Mouse (Mus musculus) neural tube, embryonic 14.5 days (tissue): Measurements from ENCODE around the gene Cela3b. TPM values are rescaled to one million over a fixed set of nuclear protein-coding genes. Genes with fewer than 3 reads are reported as not detected.

Experiments used
- ATAC-seq: fragments of 200-750 bp; cut with Nextera tagmentation; 2 replicates; pipeline ENCODE4 v1.8.0; 2017; ENCODE audit warnings: low read depth, mild to moderate bottlenecking, moderate TSS enrichment, moderate library complexity
- H3K27ac ChIP-seq: fragments of 300-500 bp; sonication (generic); 2 replicates; pipeline ENCODE4 v1.5.1; 2014; ENCODE audit warnings: low read depth, mild to moderate bottlenecking, control low read depth, low read length, moderate library complexity, mixed read lengths
- H3K27me3 ChIP-seq: fragments of 300-500 bp; sonication (generic); 2 replicates; pipeline ENCODE4 v1.6.1; 2014; ENCODE audit warnings: low read length; ENCODE audit not compliant: control insufficient read depth, insufficient read depth
- H3K36me3 ChIP-seq: fragments of 300-500 bp; sonication (generic); 2 replicates; pipeline ENCODE4 v1.6.1; 2014; ENCODE audit warnings: low read length, mixed read lengths; ENCODE audit not compliant: control insufficient read depth, insufficient read depth
- H3K4me1 ChIP-seq: fragments of 300-500 bp; sonication (generic); 2 replicates; pipeline ENCODE4 v1.6.1; 2014; ENCODE audit warnings: low read length; ENCODE audit not compliant: control insufficient read depth, insufficient read depth
- H3K4me2 ChIP-seq: fragments of 300-500 bp; sonication (generic); 2 replicates; pipeline ENCODE4 v1.6.1; 2014; ENCODE audit warnings: mild to moderate bottlenecking, low read depth, low read length, control low read depth
- H3K4me3 ChIP-seq: fragments of 300-500 bp; sonication (generic); 2 replicates; pipeline ENCODE4 v1.5.1; 2014; ENCODE audit warnings: low read depth, low read length, control low read depth, mixed read lengths
- H3K9ac ChIP-seq: fragments of 300-500 bp; sonication (generic); replicated peaks from 2 replicates; pipeline ENCODE4 v1.6.1; 2014; ENCODE audit warnings: low read depth, mild to moderate bottlenecking, control low read depth, low read length, mixed read lengths
- H3K9me3 ChIP-seq: fragments of 300-500 bp; sonication (generic); 2 replicates; pipeline ENCODE4 v1.6.1; 2016; ENCODE audit warnings: low read length; ENCODE audit not compliant: control insufficient read depth
- WGBS: fragments of 180-500 bp; shearing (Covaris S2); extraction: QIAGEN DNeasy Blood & Tissue Kit; methylation state at CpG from one replicate; pipeline ENCODE4 v1.1.7; 2014; 5-methylcytosine and 5-hydroxymethylcytosine counted together
- polyA plus RNA-seq: library from polyadenylated mRNA; unstranded; fragments of >200 nt; fragmentation: Nextera tagmentation; extraction: Ambion mirVana; gene quantifications from 2 replicates; pipeline ENCODE4 v1.2.1, GENCODE M21; 2014

Cela3b gene
- polyA plus RNA-seq = not detected in 2 replicates

DNA sequence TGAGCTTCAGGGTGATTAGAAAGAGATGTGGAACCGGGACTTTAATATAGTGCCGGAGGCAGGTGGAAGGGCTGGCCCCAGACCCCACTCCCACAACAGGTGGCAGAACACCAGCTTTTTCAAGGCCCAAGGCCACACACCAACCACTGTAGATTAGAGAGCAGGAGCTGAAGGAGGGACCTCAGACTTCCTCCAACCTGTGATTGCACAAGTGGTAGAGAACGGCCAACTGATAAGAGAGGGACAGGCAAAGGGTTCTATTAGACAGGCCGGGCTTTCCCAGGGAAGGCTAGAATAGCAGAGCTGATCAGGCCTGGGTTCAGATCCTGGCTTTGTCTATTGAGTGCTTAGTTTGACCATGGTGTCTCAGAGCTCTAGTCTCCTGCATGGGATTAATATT lies at the start of gene Cela3b:
Cela3b (minus strand) TSS at position 39 of the 400 bp plus-strand sequence.
- Histone ChIP-seq H3K36me3 (no peaks in the 10 kb centered on the region), H3K9ac (no peak within 1 kb of the TSS), H3K4me1 (no peaks in the 10 kb centered on the region), H3K27me3 (no peaks in the 10 kb centered on the region), H3K4me2 (no peak within 1 kb of the TSS), H3K27ac (no peak within 1 kb of the TSS), H3K9me3 (no peaks in the 10 kb centered on the region), H3K4me3 (no peak within 1 kb of the TSS)
- 98% methylated on average over 4 of the region's 4 CpGs for WGBS
- ATAC-seq = no peak

DNA sequence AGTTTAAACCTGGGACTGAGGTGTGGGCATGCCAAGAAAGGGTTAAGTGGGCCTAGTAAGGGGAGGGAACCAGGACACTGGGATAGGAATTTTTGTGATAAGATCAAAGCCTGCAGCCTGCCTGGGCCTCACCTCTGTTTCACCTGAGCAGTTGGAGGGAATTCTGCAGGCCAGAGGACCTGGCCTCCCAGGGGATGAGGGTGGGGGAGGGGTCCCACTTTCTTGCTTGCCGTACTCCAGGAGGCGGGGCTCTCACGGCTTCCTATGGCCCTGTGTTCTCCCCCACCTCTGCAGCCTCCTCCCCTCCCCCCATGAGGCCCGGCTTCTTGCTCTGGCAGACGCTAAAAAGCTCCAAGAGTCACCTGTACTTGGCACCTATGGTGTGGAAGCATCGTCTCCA lies 49.4 kb upstream of the Cela3b start:
- Histone ChIP-seq H3K27ac (no peak overlapping the region), H3K9ac (no peak overlapping the region), H3K4me2 (no peak overlapping the region), H3K27me3 (no peaks in the 10 kb centered on the region), H3K9me3 (no peaks in the 10 kb centered on the region), H3K4me3 (no peak overlapping the region), H3K36me3 (no peaks in the 10 kb centered on the region), H3K4me1 (peaks cover 12% of the 10 kb centered on the region)
- ATAC-seq = no peak
- 12% methylated on average over 5 of the region's 6 CpGs for WGBS

DNA sequence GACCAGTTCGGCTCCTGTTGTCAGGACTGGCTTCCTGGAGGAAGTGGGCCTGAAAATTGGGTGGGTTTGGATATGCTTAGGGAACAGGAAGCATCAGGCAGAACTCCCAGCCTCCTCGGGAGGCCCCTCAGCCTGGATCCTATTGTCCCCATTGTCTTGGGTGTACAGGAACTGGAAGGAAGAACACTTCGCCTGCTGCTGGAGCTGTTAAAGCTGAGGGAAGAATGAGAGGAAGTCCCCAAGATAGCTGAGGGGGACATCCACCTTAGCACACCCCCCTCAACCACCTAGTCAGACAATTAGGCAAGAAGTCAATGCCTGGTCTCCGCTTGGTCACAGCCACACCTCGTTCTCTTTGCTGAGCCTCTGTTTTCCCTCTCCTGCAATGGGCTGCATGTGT lies 48.0 kb upstream of the Cela3b start:
- no peaks in the 10 kb centered on the region for H3K36me3 ChIP-seq
- H3K4me3 ChIP-seq = no peak overlapping the region
- ATAC-seq = no peak
- H3K4me2 ChIP-seq = no peak overlapping the region
- H3K27me3 ChIP-seq = no peaks in the 10 kb centered on the region
- peaks cover 9% of the 10 kb centered on the region for H3K4me1 ChIP-seq
- H3K27ac ChIP-seq = no peak overlapping the region
- WGBS = 53% methylated on average over 5 of the region's 5 CpGs
- H3K9me3 ChIP-seq = no peaks in the 10 kb centered on the region
- H3K9ac ChIP-seq = no peak overlapping the region

DNA sequence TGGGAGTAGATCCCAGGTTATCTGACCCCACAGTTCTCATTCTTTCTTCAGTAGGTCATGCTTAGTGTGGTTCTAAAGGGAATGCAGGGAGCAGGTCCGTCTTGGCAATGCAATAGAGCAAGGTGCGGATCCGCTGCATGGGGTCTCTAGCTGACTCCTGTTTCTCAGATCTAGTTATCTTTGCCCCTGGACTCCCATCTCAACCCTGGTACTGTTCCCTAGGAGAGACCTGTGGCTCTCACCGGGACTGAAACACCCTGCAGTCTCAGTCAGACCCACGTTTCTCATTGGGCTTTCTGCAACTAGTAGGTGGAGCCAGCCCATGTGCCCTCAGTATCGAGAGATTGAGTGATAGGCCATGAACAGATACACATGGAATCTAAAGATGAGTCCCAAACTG lies 47.3 kb upstream of the Cela3b start:
- no peaks in the 10 kb centered on the region for H3K9me3 ChIP-seq
- H3K27me3 ChIP-seq = no peaks in the 10 kb centered on the region
- H3K4me2 ChIP-seq = no peak overlapping the region
- no peak overlapping the region for H3K9ac ChIP-seq
- no peak for ATAC-seq
- H3K4me3 ChIP-seq = no peak overlapping the region
- no peaks in the 10 kb centered on the region for H3K36me3 ChIP-seq
- H3K4me1 ChIP-seq = peaks cover 9% of the 10 kb centered on the region
- no peak overlapping the region for H3K27ac ChIP-seq
- WGBS = 63% methylated on average over 6 of the region's 6 CpGs

DNA sequence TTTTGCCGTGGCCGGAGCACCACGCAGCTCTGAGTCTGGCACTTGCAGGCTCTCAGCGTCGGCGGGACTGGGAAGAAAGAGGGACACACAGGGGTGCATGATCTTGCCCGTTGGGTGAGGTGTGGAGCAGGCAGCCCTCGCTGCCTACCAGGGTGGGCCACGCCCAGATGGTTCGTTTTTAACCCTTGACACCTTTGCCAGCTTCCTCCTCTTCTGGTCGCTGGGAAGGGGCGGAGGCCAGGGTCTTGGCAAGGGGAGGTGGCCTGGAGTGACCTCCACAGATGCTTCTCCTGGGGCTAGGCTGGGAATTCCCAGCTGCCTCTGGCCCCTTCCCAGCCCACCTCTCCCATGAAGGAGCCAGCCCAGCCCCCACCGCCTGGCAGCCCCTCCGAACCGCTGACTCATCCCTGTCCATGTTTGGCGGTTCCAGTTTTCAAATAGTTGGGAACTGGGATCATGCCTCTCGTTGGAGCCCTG lies 46.5 kb upstream of the Cela3b start:
- H3K36me3 ChIP-seq = no peaks in the 10 kb centered on the region
- peaks cover 9% of the 10 kb centered on the region for H3K4me1 ChIP-seq
- peak overlapping the region; percentile 15; the same call in 1 of the 2 replicates for H3K4me2 ChIP-seq
- 16% methylated on average over 17 of the region's 17 CpGs for WGBS
- no peak for ATAC-seq
- no peak overlapping the region for H3K9ac ChIP-seq
- no peaks in the 10 kb centered on the region for H3K9me3 ChIP-seq
- H3K4me3 ChIP-seq = no peak overlapping the region
- no peaks in the 10 kb centered on the region for H3K27me3 ChIP-seq
- H3K27ac ChIP-seq = no peak overlapping the region; the same call in 1 of the 2 replicates

DNA sequence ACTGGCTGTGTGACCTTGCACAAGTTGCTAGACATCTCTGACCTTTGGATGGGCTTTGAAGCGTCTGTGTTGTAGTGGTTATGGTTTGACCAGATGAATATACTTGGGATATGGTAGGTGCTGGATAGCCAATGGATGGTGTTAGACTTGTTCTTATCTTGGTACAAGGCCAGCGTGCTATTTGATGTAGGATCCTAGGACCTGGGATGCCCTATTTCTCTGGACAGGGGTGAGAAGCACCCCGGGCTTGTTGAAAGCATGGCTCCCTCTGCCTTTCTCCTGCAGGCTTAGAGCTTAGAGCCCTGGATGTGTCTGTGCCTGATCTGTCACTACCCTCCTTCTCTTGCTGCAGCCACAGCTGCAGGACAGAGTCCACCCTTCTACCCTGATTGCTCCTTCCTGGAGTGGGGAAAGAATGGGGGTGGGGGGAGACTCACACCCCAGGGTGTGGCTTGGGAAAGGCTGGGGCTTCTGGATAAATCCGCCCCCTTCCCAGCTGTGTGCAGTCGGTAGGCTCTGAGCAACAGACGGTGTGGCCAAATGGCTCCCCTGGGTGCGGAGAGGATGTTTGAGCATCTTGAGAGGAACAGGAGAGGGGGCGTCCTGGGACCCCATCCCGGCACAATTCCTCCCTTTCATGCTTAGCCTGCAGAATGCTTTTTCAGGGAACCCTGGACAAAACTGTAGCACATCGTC lies 45.9 kb upstream of the Cela3b start:
- no peaks in the 10 kb centered on the region for H3K9me3 ChIP-seq
- H3K27ac ChIP-seq = no peak overlapping the region; the same call in 1 of the 2 replicates
- H3K4me3 ChIP-seq = no peak overlapping the region
- no peaks in the 10 kb centered on the region for H3K27me3 ChIP-seq
- peaks cover 9% of the 10 kb centered on the region for H3K4me1 ChIP-seq
- ATAC-seq = peak; percentile 46; the same call in 1 of the 2 replicates
- H3K36me3 ChIP-seq = no peaks in the 10 kb centered on the region
- no peak overlapping the region for H3K9ac ChIP-seq
- 30% methylated on average over 10 of the region's 10 CpGs for WGBS
- H3K4me2 ChIP-seq = peak overlapping the region; percentile 15; the same call in 1 of the 2 replicates

DNA sequence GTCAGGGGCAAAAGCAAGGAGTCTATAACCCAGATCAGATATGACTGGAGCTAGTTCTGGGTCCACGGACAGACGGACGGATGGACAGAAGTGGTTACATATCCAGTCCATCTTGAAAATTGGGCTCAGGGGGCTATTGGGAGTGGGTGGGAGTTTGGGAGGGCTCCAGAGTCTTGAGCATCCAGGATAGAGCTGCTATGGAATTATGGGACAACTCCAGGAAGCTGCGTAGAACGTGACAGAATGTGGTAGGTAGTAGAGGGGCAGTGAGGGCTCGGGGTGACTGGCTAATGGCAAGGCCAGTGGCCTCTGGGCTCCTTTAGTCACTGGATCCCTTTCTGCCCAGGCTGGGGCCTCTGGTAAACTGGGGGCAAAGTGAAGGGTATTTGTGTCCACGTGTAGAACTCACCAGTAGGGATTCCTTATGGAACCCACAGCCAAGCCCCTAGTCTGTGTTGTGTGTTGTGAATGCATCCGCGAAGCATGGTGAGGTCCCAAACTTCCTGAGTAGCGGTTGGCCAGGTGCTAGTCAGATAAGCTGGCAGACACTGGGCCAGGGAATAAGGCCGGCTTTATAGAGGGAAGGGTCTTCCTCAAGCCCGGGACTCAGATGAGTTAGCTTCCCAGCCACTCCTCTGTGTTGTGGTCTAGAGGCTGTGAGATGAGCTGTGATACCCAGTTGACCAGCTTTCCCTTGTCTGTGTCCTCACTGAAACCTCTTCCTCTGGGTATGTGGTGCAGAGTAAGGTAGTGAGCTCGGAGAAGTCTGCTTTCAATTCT lies 45.1 kb upstream of the Cela3b start:
- Histone ChIP-seq H3K4me2 (no peak overlapping the region), H3K9ac (no peak overlapping the region), H3K4me3 (no peak overlapping the region), H3K9me3 (no peaks in the 10 kb centered on the region), H3K4me1 (peaks cover 9% of the 10 kb centered on the region), H3K27ac (no peak overlapping the region), H3K36me3 (no peaks in the 10 kb centered on the region), H3K27me3 (no peaks in the 10 kb centered on the region)
- ATAC-seq = no peak
- WGBS = 87% methylated on average over 13 of the region's 13 CpGs

DNA sequence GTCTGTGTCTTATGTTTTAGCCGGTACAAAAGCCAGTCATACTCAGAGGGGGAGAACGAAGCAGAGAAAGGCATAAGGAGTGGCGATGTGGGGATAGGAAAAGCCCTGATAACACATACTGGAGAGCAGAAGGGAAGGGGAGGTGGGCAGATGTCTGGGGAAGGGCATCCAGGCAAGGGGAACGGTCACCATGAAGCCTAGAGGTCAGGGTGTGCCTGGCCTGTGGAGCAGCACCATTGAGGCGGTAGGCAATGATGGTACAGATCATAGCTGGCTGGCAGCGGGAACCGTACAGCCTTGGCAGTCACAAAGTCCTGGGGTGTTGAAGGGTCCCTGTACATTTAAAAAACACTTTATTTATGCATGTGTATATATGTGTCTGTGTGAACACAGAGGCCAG lies 44.4 kb upstream of the Cela3b start:
- WGBS = 96% methylated on average over 7 of the region's 7 CpGs
- Histone ChIP-seq H3K4me1 (peaks cover 9% of the 10 kb centered on the region), H3K4me2 (no peak overlapping the region), H3K4me3 (no peak overlapping the region), H3K9ac (no peak overlapping the region), H3K27ac (no peak overlapping the region), H3K27me3 (no peaks in the 10 kb centered on the region), H3K36me3 (no peaks in the 10 kb centered on the region), H3K9me3 (no peaks in the 10 kb centered on the region)
- no peak for ATAC-seq
